Mouse (Mus musculus): ENCODE measurements around the gene Olfr283.
"Not testable (repeated sequence)": the region's sequence is repeated elsewhere in the genome, so short reads cannot be mapped to it uniquely, and the experiment has no call there.

- not testable (repeated sequence) for TF ChIP-seq CTCF (IDR thresholded peaks at IDR 0.05; ENCODE audit: low read depth); EP300 (optimal IDR thresholded peaks at IDR 0.05)
Measured at GRCm38 (mm10) chr15:98416802-98417201, 36.1 kb upstream of the Olfr283 start.

Data from stomach, postnatal 0 days (tissue).